Mouse (Mus musculus) urinary bladder, postnatal 14 days (tissue): ENCODE measurements at regions not wholly inside any gene's neighbourhood (a gene's known extent, or its start where the extent isn't known, plus 50 kb on each side); places are given as distances from the start of the nearest gene placed in this dataset.

ENCODE experiments used
- DNase-seq: peaks from one replicate; pipeline ENCODE4 v3.0.0; 2021; ENCODE audit warnings: low spot score

DNA sequence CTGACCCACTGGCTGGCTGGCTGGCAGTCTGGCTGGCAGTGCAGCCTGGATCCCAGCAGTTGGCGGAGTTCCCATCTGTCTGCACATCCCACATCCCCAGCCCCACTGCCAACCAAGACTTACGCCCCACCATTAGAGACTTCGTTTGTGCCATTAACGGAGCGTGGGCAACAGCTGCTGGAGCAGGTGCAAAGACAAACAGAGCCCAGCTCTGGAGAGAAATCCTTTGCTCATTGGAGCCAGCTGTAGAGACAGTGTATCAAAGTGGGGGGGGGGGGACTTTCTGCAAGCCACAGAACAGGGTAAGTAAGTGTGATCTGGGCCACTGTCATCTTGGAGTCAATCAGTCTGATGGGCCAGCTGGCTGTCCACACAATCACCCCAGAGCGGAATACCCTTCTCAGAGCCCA is 52.3 kb downstream of the Rplp1 start:
- DNase-seq = no peak

DNA sequence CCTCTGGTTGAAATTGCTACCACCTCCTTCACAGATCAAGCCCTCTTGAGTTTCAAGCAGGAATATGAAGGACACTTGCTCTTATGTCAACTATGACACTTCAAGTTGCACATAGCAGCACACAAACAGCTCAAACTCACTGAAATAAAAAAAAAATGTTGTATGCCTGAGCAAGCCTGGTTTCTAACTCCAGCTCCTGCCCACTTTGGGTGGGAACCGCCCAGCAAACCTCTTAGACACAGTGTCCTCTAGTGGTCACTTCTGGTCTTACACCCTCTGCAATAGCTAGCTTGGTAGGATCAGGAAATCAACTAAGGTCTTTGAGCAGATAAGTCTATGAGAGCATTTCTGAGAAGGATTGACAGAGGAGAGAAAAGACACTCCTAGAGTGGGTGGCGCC is 54.2 kb downstream of the Rplp1 start:
- DNase-seq = peak; percentile 82

GRCm38 (mm10) chr9:61859438-61859837 is 54.9 kb downstream of the Rplp1 start:
- no peak for DNase-seq

DNA sequence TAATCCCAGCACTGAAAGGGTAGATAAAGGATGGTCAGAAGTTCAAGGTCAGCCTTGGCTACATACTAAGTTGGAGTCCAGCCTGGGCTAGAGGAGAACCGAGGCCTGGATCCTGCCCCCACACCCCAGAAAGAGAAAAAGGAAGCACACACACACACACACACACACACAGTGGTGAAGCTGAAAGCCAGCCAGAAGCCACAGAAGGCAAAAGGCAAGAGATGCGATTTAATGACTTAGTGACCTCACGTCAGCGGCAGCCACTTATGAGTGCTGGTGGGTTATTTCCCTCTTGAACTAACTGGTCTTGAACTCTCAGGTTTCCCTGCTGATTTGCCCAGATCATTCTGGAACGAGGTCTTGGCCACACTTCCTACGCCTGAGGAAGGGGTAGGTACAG is 56.5 kb downstream of the Rplp1 start:
- no peak for DNase-seq

DNA sequence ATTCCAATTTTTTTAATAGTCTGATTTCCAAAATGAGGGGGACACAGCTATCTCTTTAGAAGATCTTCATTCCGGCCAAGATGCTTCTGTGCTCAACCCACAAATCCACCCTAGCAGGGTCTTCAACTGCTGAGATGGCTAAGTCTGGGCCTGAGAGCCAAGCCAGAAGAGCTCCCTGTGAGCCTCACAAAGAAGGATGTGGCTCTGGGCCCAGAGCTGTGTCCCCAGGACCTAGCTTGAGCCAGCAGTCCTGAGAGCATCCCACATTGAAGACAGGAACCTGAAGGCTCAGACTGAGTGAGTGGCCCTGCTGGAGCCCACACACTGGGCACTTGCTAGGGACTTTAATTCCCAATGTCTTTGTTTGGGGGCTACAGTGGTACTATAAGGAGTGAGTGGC is 57.7 kb downstream of the Rplp1 start:
- no peak for DNase-seq

GRCm38 (mm10) chr9:61855686-61856085 is 58.7 kb downstream of the Rplp1 start:
- no peak for DNase-seq

GRCm38 (mm10) chr9:61853841-61854240 is 60.5 kb downstream of the Rplp1 start:
- no peak for DNase-seq

GRCm38 (mm10) chr9:61851331-61851730 is 63.0 kb downstream of the Rplp1 start:
- no peak for DNase-seq

DNA sequence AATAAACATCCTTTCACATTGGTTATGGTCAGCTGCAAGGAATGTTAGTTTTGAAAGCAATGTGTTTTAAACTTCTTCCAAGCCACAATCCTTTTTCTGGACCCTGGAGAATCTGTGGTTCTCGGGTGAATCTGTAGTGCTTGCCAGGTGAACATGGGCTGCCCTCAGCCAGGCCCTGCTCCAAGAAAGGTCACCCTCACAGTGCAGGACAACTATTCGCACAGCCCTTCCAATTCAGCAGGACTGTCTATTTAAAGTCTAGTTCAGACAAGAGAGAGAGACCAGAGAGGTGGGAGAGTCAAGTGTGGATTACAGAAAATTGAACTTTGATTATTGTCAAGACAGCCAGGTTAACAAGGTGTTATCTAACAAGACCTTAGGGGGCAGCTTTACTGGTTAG is 65.9 kb downstream of the Rplp1 start:
- DNase-seq = no peak

- no peak for DNase-seq
These were observed 66.8 kb downstream of the Rplp1 start for GRCm38 (mm10) chr9:61847496-61847895.

- DNase-seq = no peak
These were observed 69.7 kb downstream of the Rplp1 start for GRCm38 (mm10) chr9:61844645-61845044.

GRCm38 (mm10) chr9:61844141-61844540 is 70.2 kb downstream of the Rplp1 start:
- DNase-seq = no peak

DNA sequence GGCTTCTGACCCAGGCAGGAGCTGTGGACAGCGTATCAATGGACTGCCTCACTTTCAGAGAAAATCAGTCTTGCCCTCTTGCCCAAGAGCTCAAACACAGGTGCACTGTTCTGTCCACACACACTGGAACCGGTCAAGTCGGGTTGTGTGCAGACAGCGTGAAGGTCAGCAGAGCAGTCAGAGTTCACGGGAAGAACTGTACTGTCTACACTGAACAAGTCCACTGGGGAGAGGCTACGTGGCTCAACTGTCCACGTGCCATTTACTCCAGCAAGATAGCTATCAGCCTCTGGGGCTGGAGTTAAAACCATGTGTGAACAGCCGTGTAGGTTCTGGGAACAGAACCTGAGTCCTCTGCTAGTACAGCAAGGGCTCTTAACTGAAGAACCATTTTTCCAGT is 70.8 kb downstream of the Rplp1 start:
- no peak for DNase-seq

GRCm38 (mm10) chr9:61842384-61842783 is 72.0 kb downstream of the Rplp1 start:
- DNase-seq = no peak

DNA sequence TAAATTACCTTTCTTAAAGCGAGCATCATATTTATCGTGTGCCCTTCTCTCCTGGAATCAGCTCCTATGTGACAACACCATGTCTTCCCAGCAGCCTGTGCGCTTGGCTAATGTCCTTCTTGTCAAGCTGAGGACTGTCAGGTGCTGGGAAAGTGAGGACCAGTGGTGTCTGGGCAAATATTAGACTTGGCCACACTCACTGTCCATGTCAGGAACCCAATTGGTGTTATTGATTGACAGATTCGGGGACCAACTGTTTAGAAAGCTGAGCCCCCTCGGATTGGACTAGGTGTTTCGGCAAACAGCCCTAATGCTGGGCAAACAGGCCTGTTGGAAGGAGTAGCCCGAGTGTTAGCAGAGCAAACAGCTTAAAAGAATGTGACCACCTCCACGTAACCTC is 73.1 kb downstream of the Rplp1 start:
- no peak for DNase-seq

DNA sequence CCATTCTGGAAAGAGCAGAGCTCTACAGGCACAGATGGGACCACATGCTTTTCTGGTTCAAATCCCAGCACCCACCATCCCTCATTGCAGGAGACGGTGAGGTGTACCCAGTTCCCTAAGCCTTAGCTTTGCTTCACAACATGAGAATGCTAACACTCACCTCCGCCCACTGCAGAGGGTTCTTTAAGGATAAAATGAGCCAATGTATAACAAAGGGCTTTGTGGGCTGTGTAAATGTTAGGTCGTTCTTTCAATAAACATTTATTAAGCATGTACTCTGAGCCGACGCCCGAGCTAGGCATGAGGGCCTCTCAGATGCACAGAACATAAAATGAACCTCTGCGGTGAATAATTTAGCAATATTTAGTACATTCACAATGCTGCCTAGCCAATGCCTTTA is 74.0 kb downstream of the Rplp1 start:
- no peak for DNase-seq

DNA sequence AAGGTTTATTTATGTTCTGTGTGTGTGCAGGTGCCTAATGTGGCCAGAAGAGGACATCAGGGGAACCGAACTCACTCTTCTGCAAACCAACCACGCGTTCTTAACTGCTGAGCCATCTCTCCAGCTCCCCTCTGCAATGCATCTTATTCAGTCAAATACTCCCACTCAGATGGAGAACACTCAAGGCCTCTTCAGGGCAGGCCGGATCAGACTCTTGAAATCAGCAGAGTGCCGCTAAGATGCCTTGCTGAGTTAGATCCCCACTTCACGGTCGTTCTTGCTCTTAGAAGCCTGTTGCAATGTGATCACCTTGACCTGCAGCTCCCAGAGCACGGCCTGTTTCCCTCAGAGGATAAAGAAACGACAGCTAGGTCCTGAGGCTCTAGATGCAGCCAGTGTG is 81.1 kb downstream of the Rplp1 start:
- no peak for DNase-seq

DNA sequence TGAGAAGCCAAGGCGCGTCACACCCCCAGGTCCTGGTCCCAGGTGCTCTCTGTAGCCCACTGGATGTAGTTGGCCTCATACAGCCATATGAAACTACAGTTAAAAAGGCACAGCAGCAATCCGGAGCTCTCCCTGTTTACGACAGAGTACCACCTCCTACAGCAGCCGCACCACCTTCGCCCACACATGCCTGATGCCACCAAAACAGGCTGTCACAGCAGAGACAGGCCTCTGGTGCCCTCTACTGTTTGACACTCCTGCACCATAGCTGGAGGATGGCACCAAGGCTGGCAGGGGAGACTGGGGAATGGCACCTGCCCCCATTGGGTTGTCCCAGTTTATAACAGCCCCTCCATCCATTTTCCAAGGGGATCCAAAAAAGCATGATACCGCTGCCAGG is 84.1 kb downstream of the Rplp1 start:
- DNase-seq = peak; percentile 75

DNA sequence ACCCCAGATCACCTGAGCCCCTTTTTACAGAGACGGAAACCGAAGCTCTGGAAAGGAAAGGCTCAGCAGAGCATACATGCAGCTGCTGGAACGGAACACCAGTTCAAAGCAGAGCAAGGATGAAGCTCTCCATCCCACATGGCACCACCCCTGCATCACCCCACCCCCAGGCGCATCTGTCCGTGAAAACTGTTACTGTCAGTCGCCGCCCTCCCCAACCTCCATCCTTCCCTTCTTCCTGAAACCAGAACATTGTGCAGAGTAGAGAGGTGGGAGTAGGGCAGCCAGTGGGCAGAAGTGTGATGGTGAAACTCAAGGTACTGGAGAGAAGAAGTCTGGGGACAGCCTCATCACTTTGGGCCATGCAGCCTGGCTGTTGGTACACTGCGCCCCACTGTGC is 84.6 kb downstream of the Rplp1 start:
- DNase-seq = no peak

- no peak for DNase-seq
These were observed 85.0 kb downstream of the Rplp1 start for GRCm38 (mm10) chr9:61829301-61829700.

GRCm38 (mm10) chr9:61827721-61828120 is 86.6 kb downstream of the Rplp1 start:
- DNase-seq = no peak

DNA sequence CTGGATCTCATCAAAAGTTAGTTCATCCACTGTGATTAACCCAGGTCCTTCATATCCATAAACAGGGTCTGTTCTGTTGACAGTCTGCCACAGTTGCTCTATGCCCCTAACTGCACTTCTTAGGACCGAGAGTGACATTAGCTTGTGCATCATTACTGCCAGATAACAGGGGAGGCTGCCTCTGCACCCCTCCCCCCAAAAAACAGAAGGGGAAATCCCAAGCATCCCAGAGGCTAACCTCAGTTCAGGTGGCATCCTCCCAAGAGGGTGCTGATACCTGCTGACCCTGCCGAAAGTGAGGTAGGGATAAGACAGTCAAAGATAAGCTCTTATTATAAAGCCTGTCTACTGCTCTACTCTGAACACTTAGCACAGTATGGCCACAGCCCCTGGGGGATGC is 87.3 kb downstream of the Rplp1 start:
- no peak for DNase-seq

- DNase-seq = no peak
These were observed 87.9 kb downstream of the Rplp1 start for GRCm38 (mm10) chr9:61826415-61826814.

GRCm38 (mm10) chr9:61825804-61826203 is 88.5 kb downstream of the Rplp1 start:
- no peak for DNase-seq

DNA sequence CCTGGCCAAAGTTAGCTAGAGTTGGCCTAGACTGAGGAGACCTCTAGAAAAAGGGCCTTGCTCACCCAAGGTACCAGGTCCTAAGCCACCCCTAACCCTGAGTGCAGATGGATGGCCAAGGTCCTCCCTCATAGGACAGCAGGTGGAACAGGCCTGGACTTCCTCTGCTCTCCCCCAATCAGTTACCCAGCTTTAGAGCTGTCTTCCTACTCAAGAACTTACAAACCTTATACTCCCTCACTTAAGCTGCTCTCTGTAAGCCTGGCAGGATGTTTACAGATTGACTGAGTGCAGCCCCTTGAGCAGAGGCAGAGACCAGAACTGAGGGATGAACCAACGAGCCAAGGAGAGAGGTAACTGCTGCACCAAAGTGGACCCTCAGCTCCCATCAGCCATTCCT is 94.5 kb downstream of the Rplp1 start:
- DNase-seq = no peak
